Mouse (Mus musculus) MEL (cell line): Measurements from ENCODE around the gene Prickle2.

Experiments
- CTCF ChIP-seq, 3 experiments: IDR thresholded peaks in 2 of 3; conservative IDR thresholded peaks in 1 of 3; 2 replicates each; pipeline ENCODE4 v1.5.1; 2011 to 2012; ENCODE audit warnings: low read length in 3 of 3, low read depth in 2 of 3, mild to moderate bottlenecking in 2 of 3, improper control_type of control experiment in 1 of 3, inconsistent platforms in 1 of 3, mixed read lengths in 1 of 3, moderate library complexity in 1 of 3; ENCODE audit not compliant: control insufficient read depth in 1 of 3, insufficient read depth in 1 of 3, poor library complexity in 1 of 3, severe bottlenecking in 1 of 3
- EP300 ChIP-seq, 2 experiments: IDR thresholded peaks; 2 replicates each; pipeline ENCODE4 v1.6.1; 2011; ENCODE audit warnings: improper control_type of control experiment in 2 of 2, low read length in 2 of 2, low read depth in 1 of 2, mild to moderate bottlenecking in 1 of 2
- POLR2A ChIP-seq, 2 experiments: IDR thresholded peaks; 2 replicates each; pipeline ENCODE4 v1.6.1; 2011 to 2012; ENCODE audit warnings: low read length in 2 of 2, mild to moderate bottlenecking in 2 of 2, control low read depth in 1 of 2, improper control_type of control experiment in 1 of 2, low read depth in 1 of 2, moderate library complexity in 1 of 2; ENCODE audit not compliant: control insufficient read depth in 1 of 2, insufficient read depth in 1 of 2, poor library complexity in 1 of 2
- POLR2AphosphoS2 ChIP-seq: IDR thresholded peaks from 2 replicates; pipeline ENCODE4 v1.6.1; 2011; ENCODE audit warnings: low read length, improper control_type of control experiment

DNA sequence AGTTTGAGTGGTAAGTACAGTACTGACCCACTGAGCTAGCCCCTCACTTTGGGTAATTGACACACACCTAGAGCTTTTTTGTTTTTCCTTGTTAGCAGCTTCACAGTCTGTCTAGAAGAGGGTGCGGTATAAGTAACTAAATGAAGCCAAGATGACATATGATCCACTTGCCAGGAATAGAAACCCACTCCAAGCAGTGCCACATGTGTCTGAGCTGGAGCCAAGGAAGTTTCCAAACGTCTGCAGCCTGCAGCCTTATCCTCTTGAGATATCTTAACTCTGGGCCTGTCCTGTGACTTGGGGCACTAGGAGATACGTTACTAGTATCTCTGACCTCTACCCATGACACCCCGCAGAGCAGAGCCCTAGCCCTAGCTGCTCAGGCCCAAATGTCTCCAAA lies 43.5 kb upstream of the Prickle2 start:
- TF ChIP-seq EP300 (IDR thresholded peaks at IDR 0.05; ENCODE audit: low read depth in 1 of 2, low read length in 2 of 2) (no peak), CTCF (IDR thresholded peaks at IDR 0.05 in 2 of 3, conservative IDR thresholded peaks at IDR 0.05 in 1 of 3; ENCODE audit: control insufficient read depth in 1 of 3, insufficient read depth in 1 of 3, low read depth in 2 of 3, low read length in 3 of 3, poor library complexity in 1 of 3, severe bottlenecking in 1 of 3) (no peak), POLR2AphosphoS2 (no peak), POLR2A (IDR thresholded peaks at IDR 0.05; ENCODE audit: control insufficient read depth in 1 of 2, insufficient read depth in 1 of 2, low read depth in 1 of 2, low read length in 2 of 2, poor library complexity in 1 of 2) (no peak)
